Mouse (Mus musculus) embryonic facial prominence, embryonic 13.5 days (tissue): ENCODE measurements around the gene Myo1a. TPM values are rescaled to one million over a fixed set of nuclear protein-coding genes. Genes with fewer than 3 reads are reported as not detected.

ENCODE experiments used
- ATAC-seq: fragments of 200-750 bp; cut with Nextera tagmentation; 2 replicates; pipeline ENCODE4 v1.8.0; 2017; ENCODE audit warnings: low read depth; ENCODE audit not compliant: insufficient number of reproducible peaks, insufficient read depth, low FRiP score, low TSS enrichment
- H3K27ac ChIP-seq: fragments of 300-500 bp; sonication (generic); 2 replicates; pipeline ENCODE4 v1.5.1; 2015; ENCODE audit warnings: moderate library complexity, mild to moderate bottlenecking, inconsistent platforms
- H3K27me3 ChIP-seq: fragments of 300-500 bp; sonication (generic); 2 replicates; pipeline ENCODE4 v1.6.1; 2015; ENCODE audit warnings: mild to moderate bottlenecking, inconsistent platforms
- H3K36me3 ChIP-seq: fragments of 300-500 bp; sonication (generic); 2 replicates; pipeline ENCODE4 v1.6.1; 2015; ENCODE audit warnings: mild to moderate bottlenecking, inconsistent platforms
- H3K4me1 ChIP-seq: fragments of 300-500 bp; sonication (generic); 2 replicates; pipeline ENCODE4 v1.6.1; 2015; ENCODE audit warnings: inconsistent platforms
- H3K4me2 ChIP-seq: fragments of 300-500 bp; sonication (generic); 2 replicates; pipeline ENCODE4 v1.6.1; 2015; ENCODE audit warnings: moderate library complexity, mild to moderate bottlenecking, inconsistent platforms
- H3K4me3 ChIP-seq: fragments of 300-500 bp; sonication (generic); 2 replicates; pipeline ENCODE4 v1.5.1; 2015; ENCODE audit warnings: mild to moderate bottlenecking, inconsistent platforms
- H3K9ac ChIP-seq: fragments of 300-500 bp; sonication (generic); 2 replicates; pipeline ENCODE4 v1.6.1; 2015; ENCODE audit warnings: mild to moderate bottlenecking, inconsistent platforms
- H3K9me3 ChIP-seq: fragments of 300-500 bp; sonication (generic); 2 replicates; pipeline ENCODE4 v1.6.1; 2016; ENCODE audit warnings: inconsistent platforms
- WGBS: fragments of 180-500 bp; shearing (Covaris S2); methylation state at CpG from one replicate; pipeline ENCODE4 v1.1.7; 2015; ENCODE audit warnings: mixed read lengths; 5-methylcytosine and 5-hydroxymethylcytosine counted together
- polyA plus RNA-seq: library from polyadenylated mRNA; unstranded; fragments of >200 nt; fragmentation: Nextera tagmentation; extraction: Ambion mirVana; gene quantifications from 2 replicates; pipeline ENCODE4 v1.2.1, GENCODE M21; 2015

Gene Myo1a
- polyA plus RNA-seq, 1 experiment from 2014 or later: 0.66 TPM

DNA sequence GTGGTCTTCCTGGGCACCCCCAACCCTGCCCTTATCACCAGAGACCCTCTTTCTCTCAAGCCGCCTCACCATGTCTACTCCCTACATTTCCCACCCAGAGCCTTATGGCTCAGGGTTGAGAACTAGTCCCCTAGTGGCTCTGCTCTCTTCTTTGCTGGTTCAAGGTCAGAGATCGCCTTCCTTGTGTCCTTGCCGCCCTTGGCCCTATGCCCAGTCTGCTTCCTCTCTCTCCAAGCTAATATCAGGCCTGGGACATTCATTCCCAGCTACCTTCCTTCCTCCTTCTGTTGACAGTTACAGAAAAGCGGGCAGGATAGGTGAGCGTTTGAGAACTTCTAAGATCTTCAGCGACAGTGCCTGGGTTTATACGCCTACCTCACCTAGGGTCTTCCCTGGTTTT is 2.8 kb downstream of the Myo1a start:
- no peak for ATAC-seq
- H3K27me3 ChIP-seq: no peaks in the 10 kb centered on the region
- no peak overlapping the region for H3K4me3 ChIP-seq
- H3K4me1 ChIP-seq: peaks cover 10% of the 10 kb centered on the region
- WGBS: 90% methylated on average over 7 of the region's 7 CpGs
- no peak overlapping the region for H3K9ac ChIP-seq
- H3K27ac ChIP-seq: no peak overlapping the region
- H3K36me3 ChIP-seq: no peaks in the 10 kb centered on the region
- H3K9me3 ChIP-seq: no peaks in the 10 kb centered on the region
- no peak overlapping the region for H3K4me2 ChIP-seq

DNA sequence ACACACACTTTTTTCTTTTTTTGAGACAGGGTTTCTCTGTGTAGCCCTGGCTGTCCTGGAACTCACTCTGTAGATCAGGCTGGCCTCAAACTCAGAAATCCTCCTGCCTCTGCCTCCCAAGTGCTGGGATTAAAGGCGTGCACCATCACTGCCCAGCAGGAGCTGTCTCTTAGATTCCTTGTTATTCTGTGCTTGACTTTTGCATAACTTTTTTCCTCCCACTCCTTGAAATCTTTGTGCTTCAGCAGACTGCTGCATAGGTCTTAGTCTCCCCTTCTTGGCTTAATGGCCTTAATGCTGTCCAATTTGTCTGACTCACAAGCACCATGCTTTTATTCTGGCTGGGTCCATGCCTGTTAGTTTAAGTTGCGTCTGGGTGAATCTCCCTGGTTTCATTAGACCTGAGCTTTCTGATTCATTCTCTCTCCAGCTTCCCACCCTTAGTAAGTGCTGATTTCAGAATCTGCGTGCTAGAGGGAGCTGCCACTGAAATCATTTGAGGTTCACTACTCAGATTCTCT is 3.9 kb downstream of the Myo1a start:
- no peaks in the 10 kb centered on the region for H3K9me3 ChIP-seq
- H3K27me3 ChIP-seq: no peaks in the 10 kb centered on the region
- no peak for ATAC-seq
- peaks cover 16% of the 10 kb centered on the region for H3K4me1 ChIP-seq
- no peak overlapping the region for H3K4me2 ChIP-seq
- H3K4me3 ChIP-seq: no peak overlapping the region
- H3K36me3 ChIP-seq: no peaks in the 10 kb centered on the region
- no peak overlapping the region for H3K27ac ChIP-seq
- WGBS: 85% methylated on average over 3 of the region's 3 CpGs
- H3K9ac ChIP-seq: no peak overlapping the region

DNA sequence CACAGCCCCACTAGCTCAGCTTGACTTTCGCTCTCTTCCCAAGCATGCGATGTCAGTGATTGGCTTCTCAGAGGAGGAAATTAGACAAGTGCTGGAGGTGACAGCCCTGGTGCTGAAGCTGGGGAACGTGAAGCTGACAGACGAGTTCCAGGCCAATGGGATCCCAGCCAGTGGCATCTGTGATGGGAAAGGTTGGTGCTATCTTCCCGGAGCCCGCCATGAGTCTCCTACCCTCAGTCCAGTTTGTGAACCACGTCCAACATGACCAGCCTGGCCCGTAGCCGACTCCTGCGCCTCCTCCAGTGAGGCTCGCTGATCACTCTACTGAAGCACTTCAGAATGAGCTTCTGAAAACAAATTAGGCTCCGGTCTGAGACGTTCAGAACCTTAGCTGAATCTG is 5.4 kb downstream of the Myo1a start:
- H3K27me3 ChIP-seq: no peaks in the 10 kb centered on the region
- 78% methylated on average over 13 of the region's 13 CpGs for WGBS
- no peak overlapping the region for H3K27ac ChIP-seq
- peaks cover 16% of the 10 kb centered on the region for H3K4me1 ChIP-seq
- no peaks in the 10 kb centered on the region for H3K36me3 ChIP-seq
- H3K4me2 ChIP-seq: no peak overlapping the region
- no peaks in the 10 kb centered on the region for H3K9me3 ChIP-seq
- ATAC-seq: no peak
- no peak overlapping the region for H3K4me3 ChIP-seq
- H3K9ac ChIP-seq: no peak overlapping the region

DNA sequence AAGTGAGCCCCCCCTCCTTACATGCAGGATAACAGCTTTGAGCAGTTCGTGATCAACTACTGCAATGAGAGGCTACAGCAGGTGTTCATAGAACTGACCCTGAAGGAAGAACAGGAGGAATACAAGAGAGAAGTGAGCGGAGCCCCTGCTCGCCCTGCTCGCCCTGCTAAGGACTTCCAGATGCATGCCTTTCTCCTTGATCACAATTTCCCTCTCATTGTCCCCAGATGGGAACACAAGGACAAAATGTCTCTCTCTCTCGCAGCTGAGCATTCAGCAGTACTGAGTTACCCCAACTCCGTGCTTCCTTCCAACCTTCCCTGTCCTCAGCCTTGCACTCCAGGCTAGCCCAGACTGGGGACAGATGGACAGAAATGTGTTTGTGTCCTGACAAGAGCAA is 7.8 kb downstream of the Myo1a start:
- Histone ChIP-seq H3K4me2 (no peak overlapping the region), H3K9ac (no peak overlapping the region), H3K27me3 (no peaks in the 10 kb centered on the region), H3K36me3 (no peaks in the 10 kb centered on the region), H3K27ac (0 out of 2 replicates have a peak overlapping the region, but pooled peaks have one; percentile 12), H3K4me1 (peaks cover 16% of the 10 kb centered on the region), H3K9me3 (no peaks in the 10 kb centered on the region), H3K4me3 (no peak overlapping the region)
- WGBS: 34% methylated on average over 6 of the region's 6 CpGs
- no peak for ATAC-seq

DNA sequence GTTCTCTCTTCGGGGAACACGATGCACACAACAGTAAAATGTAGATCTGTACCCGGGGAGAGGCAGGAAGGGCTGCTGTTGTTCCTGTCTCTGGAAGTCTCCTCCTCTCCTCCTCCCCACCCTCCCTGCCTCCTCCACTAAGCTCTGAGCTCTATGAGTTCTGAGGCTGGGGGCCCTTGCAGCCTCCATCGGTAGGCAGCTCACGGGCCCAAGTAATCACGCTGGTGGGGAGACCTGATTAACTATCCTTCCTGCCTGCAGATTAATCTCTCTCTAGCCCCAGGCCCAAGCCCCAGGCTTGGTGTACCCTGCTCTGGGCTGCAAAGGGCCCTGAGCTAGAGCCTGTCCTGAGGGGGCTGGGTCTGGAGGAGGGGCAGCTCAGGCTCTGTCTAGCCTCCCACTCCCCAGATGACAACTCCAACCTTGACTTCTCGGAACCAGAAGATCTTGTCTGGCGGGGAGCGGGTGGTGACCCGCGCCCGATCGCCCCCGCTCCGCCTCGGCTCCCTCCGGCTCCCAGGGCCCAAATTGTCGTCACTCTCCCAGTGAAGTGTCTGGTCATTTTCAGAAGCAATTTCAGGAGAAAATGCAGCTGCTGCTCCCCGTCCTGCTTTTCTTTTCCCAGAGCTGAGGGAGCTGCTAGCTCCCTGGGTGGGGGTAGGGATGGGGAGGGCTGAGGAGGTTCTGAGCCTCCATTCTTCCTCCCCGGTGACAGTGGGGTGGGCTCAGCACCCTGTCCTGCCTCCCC is 16.9 kb downstream of the Myo1a start:
- H3K4me1 ChIP-seq: peaks cover 23% of the 10 kb centered on the region
- WGBS: 6% methylated on average over 20 of the region's 20 CpGs
- no peak overlapping the region for H3K27ac ChIP-seq
- peak overlapping the region; percentile 44 for H3K4me2 ChIP-seq
- no peaks in the 10 kb centered on the region for H3K9me3 ChIP-seq
- H3K27me3 ChIP-seq: peaks cover 46% of the 10 kb centered on the region
- H3K36me3 ChIP-seq: no peaks in the 10 kb centered on the region
- no peak for ATAC-seq
- H3K9ac ChIP-seq: peak overlapping the region; percentile 33; the same call in 1 of the 2 replicates
- peak overlapping the region; percentile 19 for H3K4me3 ChIP-seq

DNA sequence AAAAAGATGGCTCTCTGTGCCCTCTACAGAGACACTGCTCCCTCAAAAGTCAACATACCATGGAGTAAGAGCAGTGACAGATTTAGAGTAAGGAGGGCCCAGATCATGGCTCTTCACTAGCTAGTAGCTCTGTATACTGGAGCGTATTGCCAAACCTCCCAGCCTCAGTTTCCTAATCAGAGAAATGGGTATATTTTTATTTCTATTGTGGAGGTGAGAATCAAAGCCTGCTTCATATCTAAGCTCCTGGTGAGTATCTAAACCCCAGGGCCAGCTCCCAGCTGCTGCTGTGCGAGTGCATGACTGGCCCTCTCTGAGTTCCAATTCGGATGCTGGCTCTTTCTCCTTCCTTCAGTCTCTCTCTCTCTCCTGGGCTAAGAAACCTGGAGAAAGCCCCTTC is 19.2 kb downstream of the Myo1a start, which contains the start of gene Tac2:
Gene Tac2, plus strand, starts transcription at position 301 of the 400 bp plus-strand sequence.
- peaks cover 68% of the 10 kb centered on the region for H3K27me3 ChIP-seq
- no peak for ATAC-seq
- H3K9ac ChIP-seq: no peak within 1 kb of the TSS
- H3K4me1 ChIP-seq: peaks cover 16% of the 10 kb centered on the region
- H3K9me3 ChIP-seq: no peaks in the 10 kb centered on the region
- H3K4me2 ChIP-seq: no peak within 1 kb of the TSS
- H3K27ac ChIP-seq: no peak within 1 kb of the TSS
- H3K36me3 ChIP-seq: no peaks in the 10 kb centered on the region
- WGBS: 72% methylated on average over 3 of the region's 3 CpGs
- H3K4me3 ChIP-seq: no peak within 1 kb of the TSS

DNA sequence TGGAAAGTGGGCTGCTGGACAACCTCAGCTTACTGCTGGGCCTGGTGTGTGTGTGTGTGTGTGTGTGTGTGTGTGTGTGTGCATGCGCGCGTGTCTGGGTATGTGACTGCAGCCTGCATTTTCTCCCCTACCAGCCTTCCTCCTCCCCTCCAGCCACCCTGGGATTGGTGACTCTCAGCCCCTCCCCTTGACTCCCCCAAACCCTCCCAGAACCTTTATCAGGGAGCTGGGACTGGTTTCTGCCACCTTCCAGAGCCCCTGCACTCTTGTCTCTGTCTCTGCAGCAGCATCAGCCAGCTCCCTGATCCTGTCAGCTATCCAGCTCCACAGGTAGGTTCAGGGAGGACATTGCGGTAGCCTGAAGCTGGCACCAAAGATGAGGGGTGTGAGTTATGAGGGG is 20.2 kb downstream of the Myo1a start:
- Histone ChIP-seq H3K4me3 (no peak overlapping the region), H3K9ac (no peak overlapping the region), H3K9me3 (no peaks in the 10 kb centered on the region), H3K27ac (no peak overlapping the region), H3K4me1 (peaks cover 16% of the 10 kb centered on the region), H3K27me3 (peaks cover 72% of the 10 kb centered on the region), H3K4me2 (no peak overlapping the region), H3K36me3 (no peaks in the 10 kb centered on the region)
- WGBS: 87% methylated on average over 4 of the region's 4 CpGs
- ATAC-seq: no peak

DNA sequence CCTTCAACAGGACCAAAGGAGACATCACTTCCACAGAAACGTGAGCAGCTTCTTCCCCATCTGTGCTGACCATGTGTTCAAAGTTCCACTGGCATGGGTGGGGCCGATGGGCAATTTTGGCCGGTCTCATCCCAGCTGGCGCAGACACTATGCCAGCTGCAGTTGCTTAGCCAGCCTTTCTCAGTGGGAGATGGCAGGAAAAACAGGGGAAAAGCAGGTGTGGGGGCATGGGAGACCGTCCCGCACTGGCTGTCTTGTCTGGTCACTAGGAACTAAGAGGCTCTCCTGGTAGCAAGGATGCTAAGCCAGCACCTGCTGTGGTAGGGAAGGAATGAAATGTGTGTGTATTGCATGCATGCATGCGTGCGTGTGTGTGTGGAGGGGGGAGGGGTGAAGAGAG is 23.5 kb downstream of the Myo1a start:
- Histone ChIP-seq H3K4me2 (no peak overlapping the region), H3K4me1 (no peaks in the 10 kb centered on the region), H3K4me3 (no peak overlapping the region), H3K9me3 (no peaks in the 10 kb centered on the region), H3K27ac (no peak overlapping the region), H3K36me3 (no peaks in the 10 kb centered on the region), H3K9ac (no peak overlapping the region), H3K27me3 (peaks cover 54% of the 10 kb centered on the region)
- 68% methylated on average over 8 of the region's 8 CpGs for WGBS
- ATAC-seq: no peak

DNA sequence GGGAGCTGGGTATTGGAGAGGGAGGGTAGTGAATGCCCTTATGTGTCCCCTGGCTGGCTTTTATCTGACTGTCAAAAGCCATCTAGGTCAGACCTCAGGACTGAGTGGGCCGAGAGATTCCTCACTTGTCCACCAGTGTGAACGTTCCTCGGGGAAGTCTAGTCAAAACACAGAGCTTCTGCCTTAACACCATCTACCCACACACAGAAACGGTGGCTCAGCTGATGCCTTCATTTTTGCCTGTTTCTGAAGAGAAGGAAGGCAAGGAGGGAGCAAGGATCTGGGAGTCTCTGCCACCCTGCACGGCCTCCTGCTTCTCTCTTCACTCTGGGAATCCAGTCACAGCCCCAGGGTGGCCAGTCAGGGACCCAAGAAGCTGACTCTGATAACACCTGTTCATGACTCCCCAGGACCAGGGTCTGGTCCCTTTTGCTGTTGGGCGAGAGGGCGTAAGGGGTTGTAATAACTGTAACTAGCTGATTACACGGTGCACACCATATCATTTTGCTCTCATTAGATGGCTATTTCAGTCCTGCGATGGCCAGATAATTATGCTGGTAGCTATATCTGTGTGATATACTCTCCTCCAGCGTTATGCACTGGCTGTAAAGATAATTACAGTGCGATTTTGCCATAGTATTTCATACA is 25.4 kb downstream of the Myo1a start:
- H3K27ac ChIP-seq: no peak overlapping the region
- ATAC-seq: no peak
- H3K9me3 ChIP-seq: no peaks in the 10 kb centered on the region
- H3K4me2 ChIP-seq: no peak overlapping the region
- peaks cover 52% of the 10 kb centered on the region for H3K27me3 ChIP-seq
- no peak overlapping the region for H3K9ac ChIP-seq
- no peak overlapping the region for H3K4me3 ChIP-seq
- WGBS: 48% methylated on average over 11 of the region's 11 CpGs
- no peaks in the 10 kb centered on the region for H3K36me3 ChIP-seq
- H3K4me1 ChIP-seq: no peaks in the 10 kb centered on the region; the same call in 1 of the 2 replicates

DNA sequence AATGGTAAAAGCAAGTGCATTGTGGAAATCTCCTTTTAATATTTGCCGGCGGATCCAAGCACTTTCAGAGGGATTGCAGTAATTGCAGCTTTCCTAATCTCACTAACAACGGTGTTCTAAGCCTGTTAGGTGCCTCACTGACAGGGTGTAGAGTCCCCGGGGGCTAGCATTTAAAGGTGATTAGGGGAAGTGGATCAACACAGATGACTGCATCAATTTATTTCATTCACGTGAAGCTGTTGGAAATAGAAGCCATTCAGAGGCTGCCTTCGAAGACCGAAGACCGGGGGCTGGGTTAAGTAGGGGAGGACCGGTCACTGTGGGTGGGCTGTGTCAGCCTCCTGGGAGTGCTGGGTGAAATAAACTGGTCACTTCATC is 26.0 kb downstream of the Myo1a start:
- ATAC-seq: no peak
- no peak overlapping the region for H3K27ac ChIP-seq
- H3K27me3 ChIP-seq: peaks cover 46% of the 10 kb centered on the region
- H3K4me3 ChIP-seq: no peak overlapping the region
- H3K4me2 ChIP-seq: no peak overlapping the region
- no peaks in the 10 kb centered on the region for H3K36me3 ChIP-seq
- H3K9ac ChIP-seq: no peak overlapping the region
- 26% methylated on average over 9 of the region's 9 CpGs for WGBS
- H3K4me1 ChIP-seq: no peaks in the 10 kb centered on the region; the same call in 1 of the 2 replicates
- H3K9me3 ChIP-seq: no peaks in the 10 kb centered on the region

DNA sequence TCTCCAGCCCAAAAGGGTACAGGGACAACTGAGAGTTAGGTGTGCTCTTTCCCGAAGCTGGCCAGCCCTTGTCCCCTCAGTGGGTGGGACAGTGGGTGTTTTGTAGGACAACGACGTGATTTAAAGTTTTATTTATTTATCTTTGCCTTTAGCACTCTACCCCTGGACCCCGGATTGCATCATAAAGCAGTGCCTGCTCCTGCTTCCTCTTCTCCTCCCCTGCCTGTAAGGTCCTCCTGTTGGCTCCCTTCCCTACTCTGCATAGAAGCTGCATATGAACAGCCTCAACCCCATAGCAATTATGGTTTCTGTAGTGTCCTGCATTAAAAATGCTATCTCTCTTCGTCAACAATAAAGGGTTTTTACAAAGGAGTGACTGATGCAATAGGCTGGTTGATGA is 26.4 kb downstream of the Myo1a start:
- no peak overlapping the region for H3K27ac ChIP-seq
- ATAC-seq: no peak
- H3K4me2 ChIP-seq: no peak overlapping the region
- H3K9me3 ChIP-seq: no peaks in the 10 kb centered on the region
- H3K4me3 ChIP-seq: no peak overlapping the region
- WGBS: 37% methylated on average over 5 of the region's 5 CpGs
- no peaks in the 10 kb centered on the region; the same call in 1 of the 2 replicates for H3K4me1 ChIP-seq
- H3K27me3 ChIP-seq: peaks cover 45% of the 10 kb centered on the region
- H3K9ac ChIP-seq: no peak overlapping the region
- H3K36me3 ChIP-seq: no peaks in the 10 kb centered on the region

DNA sequence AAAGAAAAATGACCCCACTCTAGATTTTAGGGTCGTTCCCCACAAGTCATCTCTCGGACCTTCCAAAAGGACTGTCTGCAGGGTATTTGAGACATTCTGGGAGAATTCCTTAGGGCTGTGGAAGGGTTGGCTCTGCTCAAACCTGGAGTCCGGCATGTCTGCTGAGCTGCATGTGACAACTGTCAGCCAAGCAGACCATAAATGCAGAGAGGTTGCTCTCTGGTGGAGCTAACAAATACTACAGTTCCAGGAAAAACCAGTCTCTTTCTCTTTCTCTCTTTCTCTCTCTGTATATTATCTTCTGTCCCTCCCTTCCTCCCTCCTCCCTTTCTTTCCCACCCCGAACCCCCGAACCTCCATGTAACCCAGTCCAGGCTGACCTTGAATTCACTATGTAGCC is 29.5 kb downstream of the Myo1a start:
- H3K4me2 ChIP-seq: no peak overlapping the region
- H3K27ac ChIP-seq: no peak overlapping the region
- H3K27me3 ChIP-seq: peaks cover 19% of the 10 kb centered on the region
- ATAC-seq: no peak
- WGBS: 39% methylated on average over 5 of the region's 5 CpGs
- H3K9me3 ChIP-seq: no peaks in the 10 kb centered on the region
- H3K36me3 ChIP-seq: no peaks in the 10 kb centered on the region
- H3K4me1 ChIP-seq: no peaks in the 10 kb centered on the region; the same call in 1 of the 2 replicates
- no peak overlapping the region for H3K9ac ChIP-seq
- no peak overlapping the region for H3K4me3 ChIP-seq
